Mouse (Mus musculus) MEL (cell line): ENCODE measurements around the gene Adamtsl1.

ENCODE experiments used
- CHD1 ChIP-seq: IDR thresholded peaks from 2 replicates; pipeline ENCODE4 v1.6.1; 2012; ENCODE audit warnings: low read depth, mild to moderate bottlenecking, inconsistent platforms, low read length, improper control_type of control experiment
- MAX ChIP-seq: IDR thresholded peaks from 2 replicates; pipeline ENCODE4 v1.6.1; 2011; ENCODE audit warnings: low read length, improper control_type of control experiment
- RCOR1 ChIP-seq: IDR thresholded peaks from 2 replicates; pipeline ENCODE4 v1.6.1; 2012; ENCODE audit warnings: low read depth, mild to moderate bottlenecking, inconsistent platforms, low read length, improper control_type of control experiment

GRCm38 (mm10) chr4:85695237-85695636, 181.3 kb downstream of the Adamtsl1 start:
- TF ChIP-seq RCOR1 (no peak), CHD1 (no peak), MAX (no peak)
